Mouse (Mus musculus): ENCODE results near the gene Ajap1. TPM values are rescaled to one million over a fixed set of nuclear protein-coding genes. Genes with fewer than 3 reads are reported as not detected.

Gene Ajap1
- total RNA-seq (2015; ENCODE audit: low replicate concordance) (not detected in 2 replicates), total RNA-seq (2017; ENCODE audit: low replicate concordance) (not detected in 2 replicates)

- no peak for ATAC-seq (replicated peaks; ENCODE audit: low FRiP score, poor library complexity, severe bottlenecking)
Measured at GRCm38 (mm10) chr4:153482459-153483338, at the start of gene Ajap1. Ajap1 (minus strand) TSS chr4:153482811.

DNA sequence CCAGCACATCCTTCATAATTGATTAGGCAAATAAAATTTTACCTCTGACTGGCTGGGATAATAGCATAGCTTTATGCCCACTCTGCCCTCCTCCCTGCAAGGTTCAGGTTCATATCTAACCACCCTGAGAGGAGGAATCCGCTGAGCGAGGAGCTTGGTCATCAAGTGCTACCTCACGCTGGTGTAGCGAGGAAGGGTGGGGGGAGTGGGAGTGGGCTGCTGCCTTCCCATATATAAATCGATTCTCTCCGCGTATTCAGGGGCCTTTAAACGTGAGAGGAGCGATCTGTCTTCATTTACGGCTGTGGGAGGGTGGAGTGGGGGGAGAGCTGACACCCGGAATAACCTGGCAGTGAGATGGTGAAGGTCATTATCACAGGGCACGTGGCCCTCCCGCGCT is 47.9 kb upstream of the Ajap1 start:
- ATAC-seq (replicated peaks; ENCODE audit: low FRiP score, poor library complexity, severe bottlenecking), result no peak

GRCm38 (mm10) chr4:153521601-153522000 is 39.0 kb upstream of the Ajap1 start:
- no peak for ATAC-seq (replicated peaks; ENCODE audit: low FRiP score, poor library complexity, severe bottlenecking)

GRCm38 (mm10) chr4:153519888-153520287 is 37.3 kb upstream of the Ajap1 start:
- ATAC-seq (replicated peaks; ENCODE audit: low FRiP score, poor library complexity, severe bottlenecking), result no peak

GRCm38 (mm10) chr4:153519289-153519688 is 36.7 kb upstream of the Ajap1 start:
- no peak for ATAC-seq (replicated peaks; ENCODE audit: low FRiP score, poor library complexity, severe bottlenecking)

GRCm38 (mm10) chr4:153515786-153516185 is 33.2 kb upstream of the Ajap1 start:
- ATAC-seq (replicated peaks; ENCODE audit: low FRiP score, poor library complexity, severe bottlenecking), result no peak

DNA sequence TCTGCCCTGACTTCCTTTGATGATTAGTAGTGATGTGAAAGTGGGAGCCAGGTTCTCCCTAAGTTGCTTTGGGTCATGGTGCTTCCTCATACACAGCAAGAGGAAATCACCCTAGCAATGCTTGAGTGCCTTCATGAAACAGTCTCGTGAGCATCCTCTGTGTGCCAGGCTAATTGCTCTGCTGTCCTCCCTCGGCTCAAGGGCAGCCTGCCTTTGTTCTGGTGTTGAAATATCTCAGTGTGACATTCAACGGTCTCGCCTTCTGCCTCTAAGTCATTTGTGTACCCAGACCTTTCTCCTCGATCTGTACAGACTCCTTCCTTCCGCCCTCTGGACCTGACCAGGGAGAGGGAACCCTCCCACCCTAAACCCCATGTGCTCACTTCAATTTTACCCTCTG is 31.5 kb upstream of the Ajap1 start:
- no peak for ATAC-seq (replicated peaks; ENCODE audit: low FRiP score, poor library complexity, severe bottlenecking)

GRCm38 (mm10) chr4:153511530-153511929 is 28.9 kb upstream of the Ajap1 start:
- no peak for ATAC-seq (replicated peaks; ENCODE audit: low FRiP score, poor library complexity, severe bottlenecking)

GRCm38 (mm10) chr4:153501936-153502335 is 19.3 kb upstream of the Ajap1 start:
- no peak for ATAC-seq (replicated peaks; ENCODE audit: low FRiP score, poor library complexity, severe bottlenecking)

DNA sequence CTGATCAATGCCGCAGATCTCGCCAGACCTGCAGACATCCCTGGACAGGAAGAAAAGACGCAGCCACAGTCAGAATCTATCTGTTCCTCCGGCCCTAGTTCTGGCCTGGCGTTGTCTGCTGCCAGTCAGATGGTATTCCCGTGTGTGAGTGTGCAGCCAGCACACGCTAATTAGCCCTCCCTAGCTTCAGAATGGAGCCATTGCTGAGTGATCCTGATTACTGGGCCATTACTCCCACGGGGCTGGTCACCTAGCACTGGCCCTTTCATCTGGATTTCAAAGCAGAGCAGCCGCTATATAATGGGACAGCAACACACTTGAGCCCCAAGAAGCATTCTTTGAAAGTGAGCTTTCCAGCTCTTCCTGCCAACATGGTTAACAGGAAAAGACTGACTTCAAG is 9.8 kb upstream of the Ajap1 start:
- ATAC-seq (replicated peaks; ENCODE audit: low FRiP score, poor library complexity, severe bottlenecking), result no peak

- ATAC-seq (replicated peaks; ENCODE audit: low FRiP score, poor library complexity, severe bottlenecking), result no peak
Measured at GRCm38 (mm10) chr4:153489116-153489515, 6.5 kb upstream of the Ajap1 start.

DNA sequence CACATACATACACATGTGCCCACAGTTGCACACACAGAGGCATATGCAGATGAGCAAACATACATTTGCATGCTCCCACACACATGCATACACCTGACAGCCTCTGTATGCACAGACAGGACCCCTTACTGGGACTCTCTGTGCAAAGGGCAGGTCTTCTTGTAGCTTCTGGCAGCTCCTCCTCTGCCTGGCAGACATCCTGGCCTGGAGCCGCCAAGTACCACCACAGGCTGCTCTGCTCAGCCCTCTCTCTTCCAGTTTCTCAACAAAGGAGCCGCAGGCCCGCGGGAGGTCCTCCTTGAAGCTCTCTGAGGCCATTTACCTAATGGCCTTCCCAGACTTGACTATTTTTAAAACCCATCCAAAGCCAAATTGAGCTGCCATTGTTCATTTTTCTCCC is 3.3 kb upstream of the Ajap1 start:
- no peak for ATAC-seq (replicated peaks; ENCODE audit: low FRiP score, poor library complexity, severe bottlenecking)

DNA sequence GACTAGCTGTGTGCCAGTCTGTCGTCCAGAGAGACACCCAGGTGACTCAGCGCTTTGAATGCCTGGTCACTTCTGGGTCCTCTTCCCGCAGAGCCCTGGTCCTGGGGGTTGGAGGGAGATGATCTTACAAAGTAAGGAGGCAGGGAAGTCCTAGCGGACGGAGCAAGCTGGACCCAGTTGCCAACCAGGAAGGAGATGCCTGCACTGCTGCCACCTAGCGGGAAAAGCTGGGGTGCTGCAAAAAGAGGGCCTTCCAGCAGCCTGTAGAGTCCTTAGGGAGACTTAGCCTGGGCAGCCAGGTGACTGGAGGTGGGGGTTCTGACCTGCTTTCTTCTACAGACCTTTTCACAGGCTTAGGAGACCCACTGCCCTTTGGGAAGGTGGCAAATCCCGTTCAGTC is 1.8 kb upstream of the Ajap1 start:
- no peak for ATAC-seq (replicated peaks; ENCODE audit: low FRiP score, poor library complexity, severe bottlenecking)

DNA sequence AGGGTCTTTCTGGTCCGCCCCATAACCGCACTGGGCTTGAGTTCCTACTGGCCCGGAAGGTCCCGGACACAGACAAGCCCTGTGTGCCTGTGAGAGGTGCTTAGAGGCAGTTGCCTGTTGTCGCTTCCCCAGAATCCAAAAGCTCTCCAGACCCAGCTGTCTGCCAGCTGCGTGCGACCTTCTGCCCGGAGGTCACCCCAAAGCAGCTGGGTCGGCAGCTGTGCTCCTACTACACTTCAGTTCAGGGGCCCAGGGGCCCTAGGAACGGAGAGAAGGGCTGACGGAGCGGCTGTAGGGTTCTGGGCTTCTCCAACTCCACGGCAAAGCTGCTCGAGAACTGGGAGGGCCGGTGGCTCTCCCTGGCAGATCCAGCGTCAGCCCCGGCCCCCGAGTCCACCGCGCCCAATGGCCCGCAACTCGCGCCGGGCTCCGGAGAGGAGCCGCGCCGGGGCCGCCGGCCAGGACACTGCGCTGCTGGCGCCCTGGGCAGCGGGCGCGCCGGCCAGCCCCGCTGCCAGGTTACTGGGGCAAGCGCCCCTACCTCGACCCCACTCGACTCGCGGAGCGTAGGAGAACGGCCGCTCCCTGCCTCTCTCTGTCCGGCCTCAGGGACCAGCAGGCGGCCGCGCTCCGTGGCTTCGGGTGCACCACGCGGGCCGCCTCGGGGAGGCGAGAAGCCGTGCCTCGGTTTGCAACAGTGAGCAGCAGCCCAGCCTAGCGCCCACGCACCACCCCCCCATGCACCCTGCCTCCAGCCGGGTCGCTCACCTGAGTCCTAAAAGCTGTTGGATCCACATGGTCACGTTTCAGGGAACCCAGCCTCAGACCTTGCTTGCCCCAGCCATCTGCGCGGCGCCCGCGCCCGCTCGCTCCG is 1.0 kb downstream of the Ajap1 start:
- ATAC-seq (replicated peaks; ENCODE audit: low FRiP score, poor library complexity, severe bottlenecking), result no peak

GRCm38 (mm10) chr4:153480551-153481262 is 1.9 kb downstream of the Ajap1 start:
- ATAC-seq (replicated peaks; ENCODE audit: low FRiP score, poor library complexity, severe bottlenecking), result no peak

DNA sequence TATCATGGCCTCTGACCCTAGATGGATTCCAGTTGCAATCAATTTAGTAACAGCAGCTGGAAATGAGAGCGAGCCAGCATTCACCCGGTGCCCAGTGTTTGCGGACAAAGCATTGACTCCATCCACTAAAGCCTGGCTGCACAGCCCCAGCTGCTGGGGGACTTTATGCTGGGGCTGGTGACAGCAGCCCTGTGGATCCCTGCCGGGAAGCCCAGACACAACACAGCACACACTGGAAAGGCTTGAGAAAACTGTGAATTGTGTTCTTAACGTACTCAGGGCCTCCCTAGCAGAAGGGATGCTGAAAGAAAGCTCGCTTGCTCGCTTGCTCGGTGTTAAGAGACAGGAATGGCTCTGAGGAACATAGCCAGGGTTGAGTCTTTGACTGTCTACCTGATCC is 3.5 kb downstream of the Ajap1 start:
- no peak for ATAC-seq (replicated peaks; ENCODE audit: low FRiP score, poor library complexity, severe bottlenecking)

GRCm38 (mm10) chr4:153473480-153474252 is 8.9 kb downstream of the Ajap1 start:
- no peak for ATAC-seq (replicated peaks; ENCODE audit: low FRiP score, poor library complexity, severe bottlenecking)

- ATAC-seq (replicated peaks; ENCODE audit: low FRiP score, poor library complexity, severe bottlenecking), result no peak
Measured at GRCm38 (mm10) chr4:153469712-153470111, 12.9 kb downstream of the Ajap1 start.

GRCm38 (mm10) chr4:153459934-153460333 is 22.7 kb downstream of the Ajap1 start:
- no peak for ATAC-seq (replicated peaks; ENCODE audit: low FRiP score, poor library complexity, severe bottlenecking)
